Mouse (Mus musculus) liver, embryonic 13.5 days (tissue): ENCODE results near the gene Ltbr. TPM values are rescaled to one million over a fixed set of nuclear protein-coding genes. Genes with fewer than 3 reads are reported as not detected.

Experiments
- ATAC-seq: fragments of 200-750 bp; cut with Nextera tagmentation; 2 replicates; pipeline ENCODE4 v1.8.0; 2017; ENCODE audit warnings: low read depth, mild to moderate bottlenecking, moderate number of reproducible peaks, moderate library complexity
- DNase-seq: peaks from one replicate; pipeline ENCODE4 v3.0.0; 2022
- H3K27ac ChIP-seq: fragments of 300-500 bp; sonication (generic); 2 replicates; pipeline ENCODE4 v1.5.1; 2015; ENCODE audit warnings: moderate library complexity, mild to moderate bottlenecking, inconsistent platforms
- H3K27me3 ChIP-seq: fragments of 300-500 bp; sonication (generic); 2 replicates; pipeline ENCODE4 v1.6.1; 2015; ENCODE audit warnings: mild to moderate bottlenecking, inconsistent platforms
- H3K36me3 ChIP-seq: fragments of 300-500 bp; sonication (generic); 2 replicates; pipeline ENCODE4 v1.6.1; 2015; ENCODE audit warnings: mild to moderate bottlenecking, inconsistent platforms
- H3K4me1 ChIP-seq: fragments of 300-500 bp; sonication (generic); replicated peaks from 2 replicates; pipeline ENCODE4 v1.6.1; 2015; ENCODE audit warnings: inconsistent platforms
- H3K4me2 ChIP-seq: fragments of 300-500 bp; sonication (generic); 2 replicates; pipeline ENCODE4 v1.6.1; 2015; ENCODE audit warnings: inconsistent platforms, mild to moderate bottlenecking, moderate library complexity
- H3K4me3 ChIP-seq: fragments of 300-500 bp; sonication (generic); replicated peaks from 2 replicates; pipeline ENCODE4 v1.5.1; 2015; ENCODE audit warnings: mild to moderate bottlenecking, inconsistent platforms
- H3K9ac ChIP-seq: fragments of 300-500 bp; sonication (generic); 2 replicates; pipeline ENCODE4 v1.6.1; 2015; ENCODE audit warnings: mild to moderate bottlenecking, inconsistent platforms
- H3K9me3 ChIP-seq: fragments of 300-500 bp; sonication (generic); replicated peaks from 2 replicates; pipeline ENCODE4 v1.6.1; 2016; ENCODE audit warnings: inconsistent platforms
- WGBS: fragments of 180-500 bp; shearing (Covaris S2); methylation state at CpG from one replicate; pipeline ENCODE4 v1.1.7; 2015; ENCODE audit not compliant: insufficient replicate concordance; 5-methylcytosine and 5-hydroxymethylcytosine counted together
- polyA plus RNA-seq: library from polyadenylated mRNA; unstranded; fragments of >200 nt; fragmentation: Nextera tagmentation; extraction: Ambion mirVana; gene quantifications from 2 replicates; pipeline ENCODE4 v1.2.1, GENCODE M21; 2015

The Ltbr gene
- polyA plus RNA-seq, 1 experiment from 2014 or later: 18.4 TPM

DNA sequence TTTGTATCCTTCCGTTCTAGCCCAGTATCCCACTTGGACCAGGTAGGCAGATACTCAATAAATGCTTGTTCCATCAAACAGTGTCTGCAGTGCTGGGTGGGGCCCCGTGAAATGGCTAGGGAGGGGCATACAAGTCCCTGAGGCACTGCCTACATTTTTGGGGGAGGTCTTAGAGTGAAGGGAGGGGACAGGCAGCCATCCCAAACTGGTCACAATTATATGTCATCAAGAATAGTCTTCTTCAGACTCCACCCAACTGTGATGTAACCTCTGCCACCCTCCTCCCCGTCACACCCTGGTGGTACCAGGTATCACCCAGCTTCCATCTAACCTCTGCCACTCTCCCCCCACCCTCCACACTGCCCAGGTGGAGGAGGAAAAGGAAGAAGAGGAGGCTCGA lies 31.2 kb upstream of the Ltbr start:
- 40% methylated on average over 4 of the region's 4 CpGs for WGBS
- DNase-seq (no peak), ATAC-seq (no peak)
- no peak overlapping the region for H3K4me2 ChIP-seq
- no peaks in the 10 kb centered on the region for H3K9me3 ChIP-seq
- H3K4me3 ChIP-seq: no peak overlapping the region
- H3K36me3 ChIP-seq: no peaks in the 10 kb centered on the region
- no peak overlapping the region for H3K9ac ChIP-seq
- H3K27ac ChIP-seq: no peak overlapping the region
- peaks cover 42% of the 10 kb centered on the region for H3K4me1 ChIP-seq
- H3K27me3 ChIP-seq: no peaks in the 10 kb centered on the region

DNA sequence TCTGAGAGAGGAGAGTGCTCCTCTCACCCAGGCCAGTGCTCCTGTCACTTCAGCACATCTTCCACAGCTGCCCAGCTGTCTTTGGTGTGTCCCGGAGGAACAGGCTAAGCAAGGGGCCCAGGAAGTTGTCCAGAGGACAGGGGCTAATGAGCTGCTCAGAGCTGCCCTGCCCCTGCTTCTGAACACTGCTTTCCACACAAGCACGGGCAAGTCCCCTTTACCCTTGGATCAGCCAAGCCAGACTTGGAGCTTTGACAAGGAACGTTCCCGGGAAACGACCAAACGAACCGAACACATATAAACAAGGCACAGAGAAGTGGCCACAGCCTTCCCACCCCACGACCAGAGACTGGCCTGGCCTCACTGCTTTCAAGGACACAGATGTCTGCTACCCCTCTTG lies 30.4 kb upstream of the Ltbr start:
- no peaks in the 10 kb centered on the region for H3K36me3 ChIP-seq
- ATAC-seq (no peak), DNase-seq (no peak)
- H3K4me1 ChIP-seq: peaks cover 36% of the 10 kb centered on the region
- H3K4me3 ChIP-seq: no peak overlapping the region
- 53% methylated on average over 8 of the region's 8 CpGs for WGBS
- no peak overlapping the region for H3K4me2 ChIP-seq
- H3K9me3 ChIP-seq: no peaks in the 10 kb centered on the region
- H3K27ac ChIP-seq: no peak overlapping the region
- no peak overlapping the region for H3K9ac ChIP-seq
- no peaks in the 10 kb centered on the region for H3K27me3 ChIP-seq

DNA sequence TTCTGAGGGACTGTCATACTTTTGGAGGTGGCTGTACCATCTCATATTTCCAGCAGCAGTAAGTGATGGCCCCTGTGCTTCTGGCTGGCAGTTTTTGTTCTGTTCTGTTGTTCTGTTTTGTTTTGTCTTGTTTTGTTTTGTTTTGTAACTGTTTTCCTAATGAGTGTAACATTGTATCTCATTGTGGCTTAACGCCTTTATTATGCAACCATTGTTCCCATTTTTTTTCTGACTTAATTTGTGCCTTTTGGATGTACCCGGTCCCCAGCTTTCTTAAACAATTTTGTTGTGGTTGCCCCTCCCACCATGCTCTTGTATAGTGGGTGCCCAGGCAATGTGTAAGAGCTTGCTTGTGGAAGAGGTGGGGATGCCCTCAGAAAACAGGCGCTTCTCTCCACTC lies 28.5 kb upstream of the Ltbr start:
- no peaks in the 10 kb centered on the region for H3K27me3 ChIP-seq
- H3K4me3 ChIP-seq: no peak overlapping the region
- ATAC-seq (no peak), DNase-seq (no peak)
- no peak overlapping the region for H3K27ac ChIP-seq
- no peak overlapping the region for H3K4me2 ChIP-seq
- WGBS: 58% methylated on average over 3 of the region's 3 CpGs
- no peaks in the 10 kb centered on the region for H3K36me3 ChIP-seq
- peaks cover 27% of the 10 kb centered on the region for H3K4me1 ChIP-seq
- H3K9ac ChIP-seq: no peak overlapping the region
- no peaks in the 10 kb centered on the region for H3K9me3 ChIP-seq

DNA sequence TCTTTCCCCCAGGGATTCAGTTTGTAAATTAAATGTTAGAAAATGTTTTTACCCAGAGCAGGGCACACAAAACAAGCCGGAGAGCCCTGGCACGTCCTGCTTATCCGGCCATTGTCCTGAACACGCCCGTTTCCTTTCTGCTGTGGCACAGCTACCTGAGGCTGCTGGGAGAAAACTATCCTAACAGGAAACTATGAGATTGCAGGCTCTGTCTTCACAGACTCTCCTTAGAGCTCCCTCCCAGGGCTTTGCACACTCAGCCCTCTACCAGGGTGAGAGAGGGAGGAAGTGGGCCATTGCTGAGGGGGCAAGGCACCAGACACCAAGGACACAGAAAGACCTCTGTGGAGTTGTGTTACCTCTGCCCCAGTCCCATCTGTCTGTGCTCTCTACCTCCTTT lies 26.6 kb upstream of the Ltbr start:
- H3K4me3 ChIP-seq: no peak overlapping the region
- 0 out of 2 replicates have a peak overlapping the region, but pooled peaks have one; percentile 36 for H3K27ac ChIP-seq
- H3K9me3 ChIP-seq: no peaks in the 10 kb centered on the region
- no peaks in the 10 kb centered on the region for H3K27me3 ChIP-seq
- DNase-seq: no peak
- H3K36me3 ChIP-seq: no peaks in the 10 kb centered on the region
- 0 out of 2 replicates have a peak, but pooled peaks have one; percentile 10 for ATAC-seq
- peaks cover 18% of the 10 kb centered on the region; the same call in 1 of the 2 replicates for H3K4me1 ChIP-seq
- 37% methylated on average over 5 of the region's 5 CpGs for WGBS
- H3K9ac ChIP-seq: no peak overlapping the region
- no peak overlapping the region for H3K4me2 ChIP-seq

DNA sequence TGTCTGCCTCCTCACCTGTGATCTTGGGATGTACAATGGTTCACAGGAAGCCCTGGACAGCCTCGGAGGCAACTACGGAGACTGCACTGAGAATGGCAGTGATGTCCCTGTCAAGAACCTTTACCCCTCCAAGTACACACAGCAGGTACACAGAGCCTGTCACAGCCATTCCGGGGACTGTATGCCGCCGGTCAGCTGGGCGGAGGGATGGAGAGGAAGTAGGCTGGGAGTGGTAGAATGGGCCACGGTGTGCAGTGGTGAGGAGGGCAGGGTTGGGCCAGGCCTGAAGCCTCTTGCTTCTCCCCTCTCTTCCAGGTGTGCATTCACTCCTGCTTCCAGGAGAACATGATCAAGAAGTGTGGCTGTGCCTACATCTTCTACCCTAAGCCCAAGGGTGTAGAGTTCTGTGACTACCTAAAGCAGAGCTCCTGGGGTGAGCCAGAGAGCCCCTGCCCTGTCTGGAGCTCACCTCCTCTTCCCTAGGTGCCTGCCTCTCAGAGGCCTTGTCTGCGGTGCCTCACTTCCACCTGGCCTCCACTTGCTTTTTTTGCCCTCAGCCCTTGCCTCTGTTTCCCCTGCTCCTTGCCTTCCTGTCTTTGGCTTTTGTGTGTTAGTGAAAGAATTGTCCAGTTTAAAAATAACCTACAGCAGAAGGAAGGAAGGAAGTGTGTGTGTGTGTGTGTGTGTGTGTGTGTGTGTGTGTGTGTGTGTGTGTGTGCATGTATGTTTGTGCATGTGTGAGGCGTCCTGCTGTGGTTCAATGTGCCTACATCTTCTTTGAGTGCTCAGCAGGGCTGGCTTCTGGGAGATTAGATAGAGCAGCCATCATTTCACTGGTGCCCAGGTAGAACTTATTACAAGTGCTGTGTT lies 25.3 kb upstream of the Ltbr start:
- Histone ChIP-seq H3K27me3 (no peaks in the 10 kb centered on the region), H3K4me3 (no peak overlapping the region), H3K9ac (no peak overlapping the region), H3K36me3 (no peaks in the 10 kb centered on the region), H3K4me2 (no peak overlapping the region), H3K4me1 (peaks cover 14% of the 10 kb centered on the region; the same call in 1 of the 2 replicates), H3K27ac (no peak overlapping the region), H3K9me3 (no peaks in the 10 kb centered on the region)
- ATAC-seq: no peak
- DNase-seq: no peak
- WGBS: 34% methylated on average over 9 of the region's 9 CpGs

DNA sequence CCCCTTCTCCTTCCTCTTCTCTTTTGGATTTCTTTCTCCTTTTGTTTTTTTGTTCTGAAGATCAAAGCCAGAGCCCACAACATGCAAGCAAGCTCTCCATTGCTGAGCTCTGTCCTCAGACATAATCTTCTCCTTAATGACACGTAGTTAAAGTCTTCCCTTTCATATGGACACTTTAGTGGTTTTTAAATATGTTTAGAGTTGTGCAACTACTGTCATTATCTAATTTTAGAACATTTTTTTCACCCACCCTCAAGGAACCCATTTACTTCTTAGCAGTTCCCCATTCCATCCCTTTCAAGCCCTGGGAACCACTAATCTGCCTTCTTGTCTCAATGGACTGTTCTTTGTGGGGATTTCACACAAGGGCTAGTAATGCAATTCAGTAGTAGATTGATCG lies 20.7 kb upstream of the Ltbr start:
- no peak for ATAC-seq
- peaks cover 11% of the 10 kb centered on the region for H3K27me3 ChIP-seq
- 44% methylated on average over 2 of the region's 2 CpGs for WGBS
- H3K4me2 ChIP-seq: no peak overlapping the region
- no peak overlapping the region for H3K4me3 ChIP-seq
- DNase-seq: no peak
- H3K36me3 ChIP-seq: no peaks in the 10 kb centered on the region
- H3K9me3 ChIP-seq: no peaks in the 10 kb centered on the region
- no peak overlapping the region for H3K27ac ChIP-seq
- H3K9ac ChIP-seq: no peak overlapping the region
- H3K4me1 ChIP-seq: no peaks in the 10 kb centered on the region; the same call in 1 of the 2 replicates

DNA sequence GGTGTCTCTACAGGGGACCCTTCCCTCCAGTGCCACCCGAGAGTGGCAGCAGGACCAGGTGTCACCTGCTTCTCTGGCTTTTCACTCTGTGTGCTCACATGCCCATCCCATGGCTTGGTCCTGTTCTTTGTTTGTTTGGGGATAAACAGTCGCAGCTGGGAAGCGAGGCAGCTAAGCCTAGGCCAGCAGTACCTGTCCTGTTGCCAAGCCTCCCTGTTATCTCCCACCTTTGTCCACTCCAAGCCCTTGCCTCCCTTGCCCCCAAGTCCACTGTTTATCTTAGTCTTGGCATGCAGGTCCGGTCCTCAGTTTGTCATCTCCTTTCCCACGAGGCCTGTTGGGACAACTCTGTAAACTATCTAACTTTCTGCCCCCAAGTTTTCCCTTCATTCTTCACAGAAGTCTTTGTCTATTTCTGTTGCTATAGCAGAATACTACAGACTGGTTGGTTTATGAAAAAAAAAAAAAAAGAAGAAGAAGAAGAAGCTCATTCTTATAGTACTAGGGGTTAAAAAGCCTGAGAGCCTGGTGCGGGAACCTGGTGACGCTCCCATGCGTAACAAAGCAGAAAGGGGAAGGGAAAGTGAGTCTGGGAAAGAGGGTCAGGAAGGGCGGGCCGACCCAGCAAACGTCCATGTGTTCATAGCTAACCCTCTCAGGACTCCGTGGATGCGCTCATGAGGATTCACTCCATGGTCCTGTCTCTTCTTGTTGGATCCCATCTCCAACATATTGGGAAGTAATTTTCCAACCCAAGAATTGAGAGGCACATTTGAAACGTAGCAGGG lies 19.6 kb upstream of the Ltbr start:
- 43% methylated on average over 14 of the region's 14 CpGs for WGBS
- DNase-seq (no peak), ATAC-seq (no peak)
- no peaks in the 10 kb centered on the region for H3K36me3 ChIP-seq
- H3K27ac ChIP-seq: no peak overlapping the region
- H3K4me2 ChIP-seq: no peak overlapping the region
- H3K9me3 ChIP-seq: no peaks in the 10 kb centered on the region
- no peak overlapping the region for H3K9ac ChIP-seq
- peaks cover 11% of the 10 kb centered on the region for H3K27me3 ChIP-seq
- H3K4me1 ChIP-seq: no peaks in the 10 kb centered on the region; the same call in 1 of the 2 replicates
- H3K4me3 ChIP-seq: no peak overlapping the region

DNA sequence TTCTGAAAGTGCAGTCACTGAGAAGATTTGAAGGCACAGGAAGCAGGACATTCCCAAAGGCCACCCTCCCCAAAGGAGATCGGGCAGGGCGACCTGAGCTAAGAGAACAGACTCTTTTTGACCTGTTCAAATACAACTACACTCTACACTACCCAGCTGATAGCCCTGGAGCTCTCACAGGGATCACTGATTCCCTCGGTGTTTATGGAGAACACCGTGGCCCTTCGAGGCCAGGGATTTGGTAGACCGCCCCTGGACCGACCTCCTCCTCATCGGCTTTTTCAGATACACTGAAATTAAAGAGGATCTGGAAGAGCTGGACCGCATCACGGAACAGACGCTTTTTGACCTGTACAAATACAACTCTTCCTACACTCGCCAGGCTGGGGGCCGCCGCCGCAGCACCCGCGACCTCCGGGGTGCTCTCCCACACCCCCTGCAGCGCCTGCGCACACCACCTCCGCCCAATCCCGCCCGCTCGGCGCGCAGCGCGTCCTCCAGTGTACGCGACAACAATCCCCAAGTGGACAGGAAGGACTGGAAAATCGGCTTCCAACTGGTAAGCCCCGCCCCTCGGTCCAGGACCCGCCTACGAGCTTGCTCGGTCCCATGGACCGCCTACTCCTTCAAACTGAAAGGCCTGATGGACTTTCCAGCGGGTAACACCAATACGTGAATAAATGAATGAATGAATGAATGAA lies 17.1 kb upstream of the Ltbr start:
- H3K9me3 ChIP-seq: no peaks in the 10 kb centered on the region
- peak overlapping the region; percentile 69 for H3K4me2 ChIP-seq
- H3K27me3 ChIP-seq: peaks cover 11% of the 10 kb centered on the region
- no peaks in the 10 kb centered on the region for H3K36me3 ChIP-seq
- DNase-seq: peak; percentile 64
- peak overlapping the region; percentile 39; the same call in 1 of the 2 replicates for H3K9ac ChIP-seq
- no peaks in the 10 kb centered on the region; the same call in 1 of the 2 replicates for H3K4me1 ChIP-seq
- ATAC-seq: peak; percentile 72
- no peak overlapping the region for H3K27ac ChIP-seq
- H3K4me3 ChIP-seq: peak overlapping the region; percentile 56
- WGBS: 1% methylated on average over 39 of the region's 39 CpGs

DNA sequence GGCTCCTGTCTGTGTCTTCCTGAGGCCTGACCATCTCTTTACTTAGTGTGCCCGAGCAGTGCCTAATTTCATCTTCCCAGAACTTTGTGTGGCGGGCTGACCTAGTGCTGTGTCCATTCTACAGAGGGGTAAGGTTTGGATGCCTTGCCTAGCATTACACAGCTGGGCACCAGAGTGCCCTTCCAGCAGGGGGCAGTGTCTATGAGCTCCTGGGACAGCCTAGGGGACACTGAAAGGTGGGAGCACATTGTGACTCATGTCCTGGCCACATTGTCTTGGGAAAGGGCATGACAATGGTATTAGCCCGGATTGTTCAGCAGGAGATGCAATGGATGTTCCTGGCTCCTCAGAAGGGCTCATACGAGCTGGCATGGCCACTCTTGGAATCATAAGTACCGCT lies 14.6 kb upstream of the Ltbr start:
- Histone ChIP-seq H3K9me3 (no peaks in the 10 kb centered on the region), H3K36me3 (no peaks in the 10 kb centered on the region), H3K27me3 (peaks cover 11% of the 10 kb centered on the region), H3K4me1 (peaks cover 3% of the 10 kb centered on the region; the same call in 1 of the 2 replicates), H3K9ac (no peak overlapping the region), H3K27ac (no peak overlapping the region), H3K4me2 (no peak overlapping the region), H3K4me3 (no peak overlapping the region)
- no peak for ATAC-seq
- DNase-seq: no peak
- WGBS: 59% methylated on average over 5 of the region's 5 CpGs

DNA sequence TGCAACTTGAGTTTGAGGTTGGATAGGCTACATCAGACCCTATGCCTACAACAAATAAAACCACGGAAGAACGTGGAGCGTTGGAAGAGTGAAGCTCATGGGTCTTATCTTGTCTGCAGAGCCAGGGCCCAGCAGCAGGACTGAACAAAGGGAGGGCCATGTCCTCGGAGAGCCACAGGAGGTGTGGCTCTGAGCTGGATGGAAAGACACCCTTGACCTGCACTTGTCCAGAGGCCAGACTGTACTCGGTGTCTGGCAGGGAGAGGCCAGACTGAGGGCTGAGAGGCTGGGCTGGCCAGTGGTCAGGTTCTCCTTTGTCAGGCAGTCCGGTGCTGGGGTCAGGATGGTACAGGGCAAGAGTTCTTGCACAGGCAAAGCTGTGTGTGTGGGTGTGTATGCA lies 11.7 kb upstream of the Ltbr start:
- Histone ChIP-seq H3K9me3 (no peaks in the 10 kb centered on the region), H3K27me3 (peaks cover 35% of the 10 kb centered on the region), H3K4me1 (peaks cover 15% of the 10 kb centered on the region), H3K4me3 (no peak overlapping the region), H3K9ac (no peak overlapping the region), H3K27ac (no peak overlapping the region), H3K4me2 (no peak overlapping the region), H3K36me3 (no peaks in the 10 kb centered on the region)
- DNase-seq: no peak
- ATAC-seq: peak; percentile 43; the same call in 1 of the 2 replicates
- 38% methylated on average over 6 of the region's 6 CpGs for WGBS

DNA sequence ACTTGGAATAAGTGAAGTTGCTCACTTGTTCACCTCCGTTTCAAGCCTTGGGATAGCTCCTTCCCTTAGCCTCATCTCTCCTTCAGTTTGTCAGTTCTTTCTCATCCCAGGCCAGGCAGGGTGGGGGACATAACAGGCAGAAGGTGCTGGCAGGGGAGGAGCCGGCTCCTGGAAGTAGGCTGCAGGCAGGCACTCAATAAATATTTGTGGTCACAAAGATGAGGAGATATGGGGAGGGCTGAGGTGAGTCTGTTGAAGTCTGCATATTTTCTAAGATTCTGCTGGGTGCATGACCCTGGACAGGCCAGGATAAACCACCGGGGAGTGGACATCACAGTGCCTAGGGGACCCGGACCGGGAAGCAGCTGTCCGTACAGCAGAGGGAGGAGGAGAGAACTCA lies 9.9 kb upstream of the Ltbr start:
- Histone ChIP-seq H3K27me3 (peaks cover 33% of the 10 kb centered on the region), H3K36me3 (no peaks in the 10 kb centered on the region), H3K9me3 (no peaks in the 10 kb centered on the region), H3K4me2 (no peak overlapping the region), H3K4me1 (peaks cover 15% of the 10 kb centered on the region), H3K9ac (no peak overlapping the region), H3K4me3 (no peak overlapping the region), H3K27ac (no peak overlapping the region)
- no peak for ATAC-seq
- WGBS: 47% methylated on average over 6 of the region's 6 CpGs
- DNase-seq: no peak
